Mouse (Mus musculus): Measurements from ENCODE around the gene Bora. TPM values are rescaled to one million over a fixed set of nuclear protein-coding genes. Genes with fewer than 3 reads are reported as not detected.

Bora gene
- polyA plus RNA-seq (2015; fragmentation: Nextera tagmentation; extraction: Ambion mirVana) = 49.5 and 53.5 TPM in 2 replicates

GRCm38 (mm10) chr14:99046031-99046781 lies at the start of gene Bora, which contains the start of gene Mzt1:
TSS of gene Bora (plus strand) at chr14:99046222.
TSS of gene Mzt1 (minus strand) at chr14:99046134.
- Histone ChIP-seq H3K4me2 (ENCODE audit: low read depth, low read length) (peak within 1 kb of the TSS; percentile 73), H3K4me1 (ENCODE audit: control insufficient read depth, insufficient read depth, low read length) (peaks cover 25% of the 10 kb centered on the region), H3K27ac (ENCODE audit: low read length) (peak within 1 kb of the TSS; percentile 83), H3K9ac (ENCODE audit: low read length) (peak within 1 kb of the TSS; percentile 93), H3K4me3 (replicated peaks; ENCODE audit: low read length) (peak within 1 kb of the TSS; percentile 99), H3K27me3 (ENCODE audit: control insufficient read depth, insufficient read depth, low read length) (no peaks in the 10 kb centered on the region), H3K9me3 (replicated peaks; ENCODE audit: control insufficient read depth, low read length) (no peaks in the 10 kb centered on the region), H3K36me3 (ENCODE audit: control insufficient read depth, insufficient read depth, low read length) (peaks cover 6% of the 10 kb centered on the region; the same call in 1 of the 2 replicates)
- WGBS = under 1% methylated on average over 66 of the region's 81 CpGs
- ATAC-seq (ENCODE audit: insufficient read depth, low FRiP score) = peak; percentile 95

DNA sequence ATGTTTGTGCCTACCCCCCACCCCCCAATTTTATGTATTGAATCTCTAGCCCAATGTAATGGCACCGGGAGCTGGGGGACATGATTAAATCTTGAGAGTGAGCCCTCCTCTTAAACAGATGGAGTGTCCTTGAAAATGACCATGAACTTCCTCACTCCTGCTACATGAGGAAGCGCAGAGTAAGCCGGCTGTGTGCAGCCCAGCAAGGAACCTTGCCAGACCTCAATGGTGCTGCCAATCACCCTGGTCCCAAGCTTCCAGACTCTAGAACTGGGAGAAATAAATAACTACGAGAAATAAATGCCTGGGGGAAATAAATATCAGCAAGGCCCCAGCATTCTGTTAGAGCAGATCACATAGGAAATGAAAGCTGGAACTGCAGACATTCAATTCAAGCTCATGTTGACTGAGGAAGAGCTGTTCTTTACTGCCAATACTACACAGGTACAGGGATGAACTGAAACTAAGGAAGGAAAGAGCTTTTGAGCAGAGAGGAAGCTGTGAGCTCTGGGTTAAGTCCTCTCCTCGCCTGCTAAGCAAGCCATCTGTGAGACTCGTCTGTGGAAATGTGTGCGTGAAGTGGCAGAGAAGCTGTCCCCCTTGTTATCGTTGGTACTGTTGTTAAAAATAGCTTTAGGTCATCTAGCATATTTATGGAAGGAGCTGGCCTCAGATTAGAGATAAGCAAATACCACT lies 35.6 kb upstream of the Bora start:
- Histone ChIP-seq H3K27me3 (ENCODE audit: control insufficient read depth, insufficient read depth, low read length) (no peaks in the 10 kb centered on the region), H3K9ac (ENCODE audit: low read length) (no peak overlapping the region), H3K4me3 (replicated peaks; ENCODE audit: low read length) (no peak overlapping the region), H3K4me1 (ENCODE audit: control insufficient read depth, insufficient read depth, low read length) (peaks cover 2% of the 10 kb centered on the region; the same call in 1 of the 2 replicates), H3K9me3 (replicated peaks; ENCODE audit: control insufficient read depth, low read length) (no peaks in the 10 kb centered on the region), H3K4me2 (ENCODE audit: low read depth, low read length) (no peak overlapping the region), H3K27ac (ENCODE audit: low read length) (no peak overlapping the region), H3K36me3 (ENCODE audit: control insufficient read depth, insufficient read depth, low read length) (no peaks in the 10 kb centered on the region)
- 47% methylated on average over 8 of the region's 8 CpGs for whole genome bisulfite sequencing
- no peak for ATAC-seq (ENCODE audit: insufficient read depth, low FRiP score)

GRCm38 (mm10) chr14:99010920-99011313 lies 35.1 kb upstream of the Bora start:
- Histone ChIP-seq H3K27me3 (ENCODE audit: control insufficient read depth, insufficient read depth, low read length) (no peaks in the 10 kb centered on the region), H3K9me3 (replicated peaks; ENCODE audit: control insufficient read depth, low read length) (no peaks in the 10 kb centered on the region), H3K4me3 (replicated peaks; ENCODE audit: low read length) (no peak overlapping the region), H3K27ac (ENCODE audit: low read length) (no peak overlapping the region), H3K36me3 (ENCODE audit: control insufficient read depth, insufficient read depth, low read length) (no peaks in the 10 kb centered on the region), H3K4me1 (ENCODE audit: control insufficient read depth, insufficient read depth, low read length) (peaks cover 2% of the 10 kb centered on the region; the same call in 1 of the 2 replicates), H3K4me2 (ENCODE audit: low read depth, low read length) (no peak overlapping the region), H3K9ac (ENCODE audit: low read length) (no peak overlapping the region)
- no peak for ATAC-seq (ENCODE audit: insufficient read depth, low FRiP score)
- whole genome bisulfite sequencing = 32% methylated on average over 2 of the region's 2 CpGs

GRCm38 (mm10) chr14:99018691-99019090 lies 27.3 kb upstream of the Bora start:
- no peak overlapping the region for H3K9ac ChIP-seq (ENCODE audit: low read length)
- H3K27ac ChIP-seq (ENCODE audit: low read length) = no peak overlapping the region
- H3K4me2 ChIP-seq (ENCODE audit: low read depth, low read length) = no peak overlapping the region
- H3K4me3 ChIP-seq (replicated peaks; ENCODE audit: low read length) = no peak overlapping the region
- H3K27me3 ChIP-seq (ENCODE audit: control insufficient read depth, insufficient read depth, low read length) = no peaks in the 10 kb centered on the region
- no peak for ATAC-seq (ENCODE audit: insufficient read depth, low FRiP score)
- H3K36me3 ChIP-seq (ENCODE audit: control insufficient read depth, insufficient read depth, low read length) = no peaks in the 10 kb centered on the region
- H3K4me1 ChIP-seq (ENCODE audit: control insufficient read depth, insufficient read depth, low read length) = no peaks in the 10 kb centered on the region
- 63% methylated on average over 7 of the region's 7 CpGs for whole genome bisulfite sequencing
- H3K9me3 ChIP-seq (replicated peaks; ENCODE audit: control insufficient read depth, low read length) = no peaks in the 10 kb centered on the region

- no peak overlapping the region for H3K4me3 ChIP-seq (replicated peaks; ENCODE audit: low read length)
- no peak overlapping the region for H3K27ac ChIP-seq (ENCODE audit: low read length)
- H3K9ac ChIP-seq (ENCODE audit: low read length) = no peak overlapping the region
- H3K4me1 ChIP-seq (ENCODE audit: control insufficient read depth, insufficient read depth, low read length) = no peaks in the 10 kb centered on the region
- H3K9me3 ChIP-seq (replicated peaks; ENCODE audit: control insufficient read depth, low read length) = no peaks in the 10 kb centered on the region
- no peak overlapping the region for H3K4me2 ChIP-seq (ENCODE audit: low read depth, low read length)
- no peaks in the 10 kb centered on the region for H3K36me3 ChIP-seq (ENCODE audit: control insufficient read depth, insufficient read depth, low read length)
- no peaks in the 10 kb centered on the region for H3K27me3 ChIP-seq (ENCODE audit: control insufficient read depth, insufficient read depth, low read length)
- ATAC-seq (ENCODE audit: insufficient read depth, low FRiP score) = no peak
- 33% methylated on average over 10 of the region's 10 CpGs for WGBS
These were observed 26.8 kb upstream of the Bora start for GRCm38 (mm10) chr14:99019136-99019808.

DNA sequence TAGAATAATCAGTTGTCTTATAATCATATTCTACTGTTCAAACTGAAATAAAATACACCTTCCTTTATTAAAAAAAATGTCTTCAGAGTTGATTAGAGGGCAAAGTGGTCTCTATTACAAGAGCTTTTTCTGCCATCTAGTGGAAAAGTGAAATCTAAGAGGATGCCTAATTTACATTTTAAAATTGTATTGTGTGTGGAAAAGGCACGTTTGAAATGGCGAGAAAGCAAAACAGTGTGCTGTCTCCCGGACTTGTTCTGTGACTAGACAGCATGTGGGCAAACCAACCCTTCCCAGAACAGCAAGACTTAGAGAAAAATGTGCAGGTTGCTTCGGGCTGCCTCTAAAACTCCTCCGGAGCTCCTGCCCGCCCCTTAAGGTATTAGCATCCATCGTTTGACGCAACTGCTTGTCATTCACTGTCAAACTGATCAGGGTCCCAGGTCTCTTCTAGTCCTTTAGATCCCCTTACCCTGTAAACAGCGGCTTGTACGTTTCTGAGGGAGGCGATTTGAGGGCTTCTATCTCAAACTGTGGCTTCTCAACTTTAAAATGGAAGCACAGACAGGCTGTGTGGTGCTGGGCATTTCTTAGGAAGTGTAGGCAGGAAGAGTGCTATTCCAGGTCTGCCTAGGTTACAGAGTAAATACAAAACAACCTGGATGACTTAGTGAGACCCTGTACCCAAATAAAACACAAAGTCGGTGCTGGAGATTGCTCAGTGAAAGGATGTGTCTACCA lies 23.5 kb upstream of the Bora start:
- WGBS = 43% methylated on average over 12 of the region's 12 CpGs
- H3K4me3 ChIP-seq (replicated peaks; ENCODE audit: low read length) = peak overlapping the region; percentile 16; the same call in 1 of the 2 replicates
- peak overlapping the region; percentile 41 for H3K4me2 ChIP-seq (ENCODE audit: low read depth, low read length)
- H3K4me1 ChIP-seq (ENCODE audit: control insufficient read depth, insufficient read depth, low read length) = no peaks in the 10 kb centered on the region
- no peak overlapping the region for H3K9ac ChIP-seq (ENCODE audit: low read length)
- H3K27ac ChIP-seq (ENCODE audit: low read length) = no peak overlapping the region
- no peak for ATAC-seq (ENCODE audit: insufficient read depth, low FRiP score)
- no peaks in the 10 kb centered on the region for H3K9me3 ChIP-seq (replicated peaks; ENCODE audit: control insufficient read depth, low read length)
- H3K36me3 ChIP-seq (ENCODE audit: control insufficient read depth, insufficient read depth, low read length) = no peaks in the 10 kb centered on the region
- H3K27me3 ChIP-seq (ENCODE audit: control insufficient read depth, insufficient read depth, low read length) = no peaks in the 10 kb centered on the region

- peaks cover 4% of the 10 kb centered on the region; the same call in 1 of the 2 replicates for H3K36me3 ChIP-seq (ENCODE audit: control insufficient read depth, insufficient read depth, low read length)
- H3K4me3 ChIP-seq (replicated peaks; ENCODE audit: low read length) = no peak overlapping the region
- H3K4me2 ChIP-seq (ENCODE audit: low read depth, low read length) = no peak overlapping the region
- ATAC-seq (ENCODE audit: insufficient read depth, low FRiP score) = no peak
- no peak overlapping the region for H3K27ac ChIP-seq (ENCODE audit: low read length)
- no peaks in the 10 kb centered on the region for H3K4me1 ChIP-seq (ENCODE audit: control insufficient read depth, insufficient read depth, low read length)
- no peak overlapping the region for H3K9ac ChIP-seq (ENCODE audit: low read length)
- H3K9me3 ChIP-seq (replicated peaks; ENCODE audit: control insufficient read depth, low read length) = no peaks in the 10 kb centered on the region
- no peaks in the 10 kb centered on the region for H3K27me3 ChIP-seq (ENCODE audit: control insufficient read depth, insufficient read depth, low read length)
- 55% methylated on average over 5 of the region's 5 CpGs for WGBS
These were observed 16.0 kb upstream of the Bora start for GRCm38 (mm10) chr14:99029987-99030386.

- H3K9me3 ChIP-seq (replicated peaks; ENCODE audit: control insufficient read depth, low read length) = no peaks in the 10 kb centered on the region
- no peak overlapping the region for H3K9ac ChIP-seq (ENCODE audit: low read length)
- no peak overlapping the region for H3K27ac ChIP-seq (ENCODE audit: low read length)
- no peak overlapping the region for H3K4me2 ChIP-seq (ENCODE audit: low read depth, low read length)
- no peak overlapping the region for H3K4me3 ChIP-seq (replicated peaks; ENCODE audit: low read length)
- H3K27me3 ChIP-seq (ENCODE audit: control insufficient read depth, insufficient read depth, low read length) = no peaks in the 10 kb centered on the region
- H3K36me3 ChIP-seq (ENCODE audit: control insufficient read depth, insufficient read depth, low read length) = peaks cover 9% of the 10 kb centered on the region
- WGBS = 92% methylated on average over 5 of the region's 5 CpGs
- ATAC-seq (ENCODE audit: insufficient read depth, low FRiP score) = no peak
- no peaks in the 10 kb centered on the region for H3K4me1 ChIP-seq (ENCODE audit: control insufficient read depth, insufficient read depth, low read length)
These were observed 14.6 kb upstream of the Bora start for GRCm38 (mm10) chr14:99031337-99031873.
